Mouse (Mus musculus): ENCODE measurements around the gene Dennd4b. TPM values are rescaled to one million over a fixed set of nuclear protein-coding genes. Genes with fewer than 3 reads are reported as not detected.
"Not testable (repeated sequence)": the region's sequence is repeated elsewhere in the genome, so short reads cannot be mapped to it uniquely, and the experiment has no call there.

The Dennd4b gene
- polyA plus RNA-seq, 2 experiments = 1.0 to 3.9 TPM

DNA sequence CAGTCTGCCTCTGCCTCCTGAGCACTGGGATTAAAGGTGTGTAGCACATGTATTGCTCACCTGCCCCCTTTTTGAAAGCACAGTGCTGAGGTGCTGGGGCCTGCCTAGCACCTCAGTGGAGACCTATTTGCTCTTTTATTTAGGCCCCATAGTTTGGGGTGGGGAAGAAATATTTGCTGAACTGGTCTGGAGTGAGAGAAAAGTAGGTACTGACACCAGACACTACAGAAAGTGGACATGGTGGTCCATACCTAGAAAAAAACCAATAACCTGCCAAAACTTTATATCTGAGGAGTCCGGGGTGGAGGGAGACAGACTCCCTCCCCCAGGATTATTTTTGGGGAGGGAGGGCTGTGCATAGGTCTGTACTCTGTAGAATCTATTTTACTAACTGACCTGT is 11.8 kb upstream of the Dennd4b start:
- not testable (repeated sequence) for H3K4me3 ChIP-seq (ENCODE audit: insufficient read depth in 1 of 2, low read depth in 2 of 2, low read length in 2 of 2); H3K27me3 ChIP-seq (ENCODE audit: control insufficient read depth, insufficient read depth, low read length); DNase-seq (ENCODE audit: low read depth in 3 of 3, low spot score in 3 of 3); H3K27ac ChIP-seq; ATAC-seq (ENCODE audit: insufficient read depth); H3K36me3 ChIP-seq (replicated peaks; ENCODE audit: control insufficient read depth, insufficient read depth, low read depth); H3K4me2 ChIP-seq (ENCODE audit: low read depth); H3K9me3 ChIP-seq (ENCODE audit: control insufficient read depth, low read length); H3K9ac ChIP-seq (replicated peaks)
- WGBS (ENCODE audit: insufficient replicate concordance) = 37% methylated on average over 1 of the region's 1 CpGs
- peaks cover 5 to 11% of the 10 kb centered on the region in 2 experiments; a peak in 3 of 4 replicates for H3K4me1 ChIP-seq (replicated peaks; ENCODE audit: control insufficient read depth in 2 of 2, insufficient read depth in 2 of 2, low read length in 1 of 2)

DNA sequence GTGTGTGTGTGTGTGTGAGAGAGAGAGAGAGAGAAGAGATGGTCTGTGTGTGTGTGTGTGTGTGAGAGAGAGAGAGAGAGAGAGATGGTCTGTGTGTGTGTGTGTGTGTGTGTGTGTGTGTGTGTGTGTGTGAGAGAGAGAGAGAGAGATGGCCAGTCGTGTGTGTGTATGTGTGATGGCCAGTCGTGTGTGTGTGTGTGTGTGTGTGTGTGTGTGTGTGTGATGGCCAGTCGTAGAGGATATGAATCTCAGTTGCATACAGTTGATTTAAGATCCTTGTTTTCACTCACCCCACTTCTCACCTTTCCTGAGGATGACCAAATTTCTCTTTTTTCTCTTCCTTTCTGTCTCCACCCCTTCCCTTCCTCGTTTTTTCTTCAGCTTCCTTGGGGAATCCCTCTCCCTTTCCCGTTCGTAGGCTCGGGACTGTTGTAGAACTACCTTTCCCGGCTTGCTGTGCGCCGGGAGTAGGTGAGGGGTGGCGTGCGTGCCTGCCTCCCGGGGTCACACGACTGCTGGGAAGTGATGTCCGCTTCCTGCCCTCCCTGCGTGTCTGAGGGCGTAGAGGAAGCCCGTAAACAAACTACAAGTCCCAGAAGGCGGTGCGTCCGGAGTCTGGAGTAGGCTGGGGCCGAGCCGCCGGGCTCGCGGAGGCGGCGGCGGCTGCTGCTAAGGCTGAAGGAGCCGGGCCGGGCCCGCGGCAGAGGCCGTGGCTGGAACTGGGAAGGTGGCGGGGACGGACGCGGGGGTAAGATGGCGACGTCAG is 11.1 kb upstream of the Dennd4b start, which contains the start of gene Crtc2:
TSS of gene Crtc2 (plus strand) at position 511 of the 766 bp plus-strand sequence.
- WGBS (ENCODE audit: insufficient replicate concordance) = under 1% methylated on average over 40 of the region's 40 CpGs
- Histone ChIP-seq H3K4me2 (ENCODE audit: low read depth) (peak within 1 kb of the TSS; percentile 82), H3K36me3 (replicated peaks; ENCODE audit: control insufficient read depth, insufficient read depth, low read depth) (peaks cover 2% of the 10 kb centered on the region), H3K9me3 (ENCODE audit: control insufficient read depth, low read length) (no peaks in the 10 kb centered on the region), H3K9ac (replicated peaks) (peak within 1 kb of the TSS; percentile 86), H3K27ac (peak within 1 kb of the TSS; percentile 64), H3K4me3 (ENCODE audit: insufficient read depth in 1 of 2, low read depth in 2 of 2, low read length in 2 of 2) (peak within 1 kb of the TSS; percentile 89 to 98), H3K27me3 (ENCODE audit: control insufficient read depth, insufficient read depth, low read length) (no peaks in the 10 kb centered on the region), H3K4me1 (replicated peaks; ENCODE audit: control insufficient read depth in 2 of 2, insufficient read depth in 2 of 2, low read length in 1 of 2) (peaks cover 5 to 7% of the 10 kb centered on the region in 2 experiments; a peak in 3 of 4 replicates)
- DNase-seq (ENCODE audit: low read depth in 3 of 3, low spot score in 3 of 3) (peak; percentile 91 to 93 (median 93)), ATAC-seq (ENCODE audit: insufficient read depth) (peak; percentile 99)
- TF ChIP-seq EP300 (IDR thresholded peaks at IDR 0.05; ENCODE audit: low read depth) = no peak
- TF ChIP-seq CTCF (IDR thresholded peaks at IDR 0.05; ENCODE audit: low read depth) = no peak

DNA sequence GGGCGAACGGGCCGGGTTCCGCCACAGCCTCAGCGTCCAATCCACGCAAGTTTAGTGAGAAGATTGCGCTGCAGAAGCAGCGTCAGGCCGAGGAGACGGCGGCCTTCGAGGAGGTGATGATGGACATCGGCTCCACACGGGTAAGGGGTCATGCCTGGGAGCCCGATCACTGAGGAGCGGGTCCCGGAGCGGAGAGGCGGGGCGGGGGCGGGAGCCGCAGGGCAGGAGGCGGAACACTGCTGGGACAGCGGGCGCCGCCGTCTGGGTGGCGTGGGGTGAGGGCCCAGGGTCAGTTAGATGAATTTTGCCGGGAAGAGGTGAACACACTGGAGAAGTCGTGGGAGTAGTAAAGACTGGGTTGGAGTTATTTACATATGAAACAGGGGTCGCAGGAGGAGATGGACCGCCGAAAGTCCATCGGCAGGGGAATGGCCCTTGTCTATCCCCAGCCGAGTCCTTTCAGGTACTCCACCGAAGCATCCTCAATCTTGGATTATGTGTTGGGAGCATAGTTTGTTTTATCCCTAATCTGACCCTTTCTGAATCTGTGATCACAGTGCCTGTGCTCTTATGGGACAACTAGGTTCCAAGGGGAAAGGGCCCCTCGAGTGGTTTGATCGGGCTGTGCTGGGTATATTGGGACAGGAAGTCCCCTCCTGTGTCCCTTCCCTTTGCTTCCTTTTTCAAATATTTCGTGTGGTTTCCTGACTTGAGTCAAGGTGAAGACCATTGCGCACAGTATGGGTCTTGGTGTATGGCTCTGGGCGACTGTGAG is 10.4 kb upstream of the Dennd4b start:
- Histone ChIP-seq H3K27ac (peak overlapping the region; percentile 64), H3K9me3 (ENCODE audit: control insufficient read depth, low read length) (no peaks in the 10 kb centered on the region), H3K9ac (replicated peaks) (peak overlapping the region; percentile 86), H3K27me3 (ENCODE audit: control insufficient read depth, insufficient read depth, low read length) (no peaks in the 10 kb centered on the region), H3K4me3 (ENCODE audit: insufficient read depth in 1 of 2, low read depth in 2 of 2, low read length in 2 of 2) (peak overlapping the region; percentile 89 to 98), H3K4me2 (ENCODE audit: low read depth) (peak overlapping the region; percentile 82), H3K36me3 (replicated peaks; ENCODE audit: control insufficient read depth, insufficient read depth, low read depth) (peaks cover 6% of the 10 kb centered on the region), H3K4me1 (replicated peaks; ENCODE audit: control insufficient read depth in 2 of 2, insufficient read depth in 2 of 2, low read length in 1 of 2) (peaks cover 5 to 7% of the 10 kb centered on the region in 2 experiments; a peak in 3 of 4 replicates)
- WGBS (ENCODE audit: insufficient replicate concordance) = under 1% methylated on average over 41 of the region's 41 CpGs
- TF ChIP-seq CTCF (IDR thresholded peaks at IDR 0.05; ENCODE audit: low read depth) (no peak), EP300 (IDR thresholded peaks at IDR 0.05; ENCODE audit: low read depth) (no peak)
- DNase-seq (ENCODE audit: low read depth in 3 of 3, low spot score in 3 of 3) (peak in 1 of 3 experiments; percentile 13), ATAC-seq (ENCODE audit: insufficient read depth) (peak; percentile 67)

GRCm38 (mm10) chr3:90255194-90255565 is 9.8 kb upstream of the Dennd4b start:
- WGBS (ENCODE audit: insufficient replicate concordance) = 4% methylated on average over 2 of the region's 2 CpGs
- H3K4me1 ChIP-seq (replicated peaks; ENCODE audit: control insufficient read depth in 2 of 2, insufficient read depth in 2 of 2, low read length in 1 of 2) = peaks cover 5 to 7% of the 10 kb centered on the region in 2 experiments; a peak in 3 of 4 replicates
- H3K9me3 ChIP-seq (ENCODE audit: control insufficient read depth, low read length) = no peaks in the 10 kb centered on the region
- peak overlapping the region; percentile 82 for H3K4me2 ChIP-seq (ENCODE audit: low read depth)
- H3K27me3 ChIP-seq (ENCODE audit: control insufficient read depth, insufficient read depth, low read length) = no peaks in the 10 kb centered on the region
- no peak for DNase-seq (ENCODE audit: low read depth in 3 of 3, low spot score in 3 of 3)
- no peak for TF ChIP-seq EP300 (IDR thresholded peaks at IDR 0.05; ENCODE audit: low read depth)
- no peak for TF ChIP-seq CTCF (IDR thresholded peaks at IDR 0.05; ENCODE audit: low read depth)
- H3K9ac ChIP-seq (replicated peaks) = peak overlapping the region; percentile 86
- ATAC-seq (ENCODE audit: insufficient read depth) = no peak
- H3K27ac ChIP-seq = no peak overlapping the region; the same call in 1 of the 2 replicates
- peak overlapping the region; percentile 89 to 98 for H3K4me3 ChIP-seq (ENCODE audit: insufficient read depth in 1 of 2, low read depth in 2 of 2, low read length in 2 of 2)
- H3K36me3 ChIP-seq (replicated peaks; ENCODE audit: control insufficient read depth, insufficient read depth, low read depth) = peaks cover 12% of the 10 kb centered on the region
